In the genomic region with DNA sequence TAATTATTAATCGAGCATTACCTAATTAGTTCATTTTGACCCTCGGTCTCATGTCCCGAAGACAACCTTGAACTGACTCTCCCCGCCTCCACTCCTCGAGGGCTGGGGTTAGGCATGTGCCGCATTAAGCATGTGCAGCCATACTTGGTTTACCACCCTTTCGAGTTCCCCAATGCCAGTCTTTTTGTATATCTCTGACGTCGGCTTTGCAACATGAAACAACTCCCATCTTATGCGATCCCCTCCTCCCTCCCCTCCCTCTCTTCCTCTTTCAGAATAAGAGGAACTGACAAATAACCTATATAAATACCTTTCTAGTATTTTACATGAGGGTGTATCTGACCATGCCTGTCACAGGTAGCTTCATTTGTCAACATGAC, we compare ENCODE assay signal across 15 mouse cellular contexts. TPM values are rescaled to one million over a fixed set of nuclear protein-coding genes. Genes with fewer than 3 reads are reported as not detected.
DNase-seq lines count a peak whose midpoint lies in the region; ATAC-seq lines count a peak whose summit lies in the region.
"Had no signal": no experiment of that assay in that cellular context is flagged by ENCODE, and none has a peak within 500 bp of the region (broad histone marks: within the 10 kb centered on the region; RNA-seq: fewer than 3 reads in every experiment).

No protein-coding gene starts in this region.

- H3K4me1 ChIP-seq in kidney, embryonic 16.5 days (ENCODE audit: insufficient read depth, low read length): no peaks in the 10 kb centered on the region
- H3K4me1 ChIP-seq: heart, embryonic 12.5 days; hindbrain, embryonic 12.5 days; limb, embryonic 15.5 days; midbrain, embryonic 15.5 days had no signal

- no peaks in the 10 kb centered on the region for H3K27me3 ChIP-seq in kidney, embryonic 16.5 days (ENCODE audit: insufficient read depth, low read length)
- H3K27me3 ChIP-seq: hindbrain, embryonic 12.5 days; limb, embryonic 15.5 days; midbrain, embryonic 15.5 days had no signal

- 0 out of 2 replicates have a peak, but pooled peaks have one; percentile 51 for ATAC-seq in kidney, embryonic 16.5 days (ENCODE audit: low FRiP score, low TSS enrichment)
- ATAC-seq in megakaryocyte, adult 5-6 weeks (ENCODE audit: poor library complexity, severe bottlenecking): peak; percentile 70
- ATAC-seq: midbrain, embryonic 15.5 days had no signal

- WGBS in kidney, embryonic 16.5 days: 65% methylated on average over 10 of the region's 10 CpGs

- no peak overlapping the region for H3K27ac ChIP-seq in kidney, embryonic 16.5 days (ENCODE audit: low read length)
- H3K27ac ChIP-seq: gastrocnemius, adult 2 months; hindbrain, embryonic 12.5 days; limb, embryonic 15.5 days; liver, embryonic 14.5 days; midbrain, embryonic 15.5 days; stomach, postnatal 0 days had no signal

- no peaks in the 10 kb centered on the region for H3K9me3 ChIP-seq in kidney, embryonic 16.5 days (ENCODE audit: low read length)
- H3K9me3 ChIP-seq: heart, embryonic 12.5 days; hindbrain, embryonic 12.5 days; limb, embryonic 15.5 days; midbrain, embryonic 15.5 days had no signal

- no peak overlapping the region for H3K9ac ChIP-seq in kidney, embryonic 16.5 days (replicated peaks; ENCODE audit: low read length)
- H3K9ac ChIP-seq: heart, embryonic 12.5 days; hindbrain, embryonic 12.5 days; limb, embryonic 15.5 days; liver, embryonic 14.5 days; lung, embryonic 14.5 days; midbrain, embryonic 15.5 days had no signal

- no peak for DNase-seq in kidney, adult 11 months
- DNase-seq in thymus, postnatal 25 days: peak; percentile 3
- no peak for DNase-seq in thymus, postnatal 4 days
- no peak for DNase-seq in Muller cell, postnatal 12 days (ENCODE audit: inconsistent ontology term)
- no peak for DNase-seq in left cerebral cortex, adult 11 months (ENCODE audit: low spot score)

- H3K4me2 ChIP-seq in kidney, embryonic 16.5 days (replicated peaks; ENCODE audit: low read depth, low read length): no peak overlapping the region
- H3K4me2 ChIP-seq: heart, embryonic 12.5 days; hindbrain, embryonic 12.5 days; limb, embryonic 15.5 days; lung, embryonic 14.5 days; midbrain, embryonic 15.5 days had no signal

- H3K4me3 ChIP-seq in kidney, embryonic 16.5 days (ENCODE audit: low read length): no peak overlapping the region
- H3K4me3 ChIP-seq: gastrocnemius, adult 2 months; heart, embryonic 12.5 days; hindbrain, embryonic 12.5 days; limb, embryonic 15.5 days; midbrain, embryonic 15.5 days had no signal

- no peaks in the 10 kb centered on the region for H3K36me3 ChIP-seq in kidney, embryonic 16.5 days (ENCODE audit: insufficient read depth, low read length)
- H3K36me3 ChIP-seq: heart, embryonic 12.5 days; hindbrain, embryonic 12.5 days; limb, embryonic 15.5 days; midbrain, embryonic 15.5 days had no signal

RNA-seq across cellular contexts. Expression of gene Tnpo3, which starts 40.5 kb away (rescaled TPM):
- 101 and 106 TPM in 2 replicates for polyA plus RNA-seq in kidney, embryonic 16.5 days (2015; fragmentation: Nextera tagmentation; extraction: Ambion mirVana)
- total RNA-seq in megakaryocyte, adult 5-6 weeks (2015): 54.6 and 56.1 TPM in 2 replicates
- 49.7 and 50.3 TPM in 2 replicates for total RNA-seq in megakaryocyte, adult 5-6 weeks (2017)

RNA-seq across cellular contexts. Expression of gene Tspan33, which starts 43.9 kb away (rescaled TPM):
- polyA plus RNA-seq in kidney, embryonic 16.5 days (2015; fragmentation: Nextera tagmentation; extraction: Ambion mirVana): 11.7 and 18.5 TPM in 2 replicates
- total RNA-seq in megakaryocyte, adult 5-6 weeks (2015): 1.5 and 3.7 TPM in 2 replicates
- total RNA-seq in megakaryocyte, adult 5-6 weeks (2017): 2.7 and 5.0 TPM in 2 replicates
